Mouse (Mus musculus): ENCODE results near the gene Phactr4. TPM values are rescaled to one million over a fixed set of nuclear protein-coding genes. Genes with fewer than 3 reads are reported as not detected.

Phactr4 gene
- total and polyA plus RNA-seq, 3 experiments = 7.2 to 79.5 (median 28.7) TPM

- TF ChIP-seq EP300 (IDR thresholded peaks at IDR 0.05; ENCODE audit: low read depth in 1 of 2, low read length in 2 of 2) (peak; percentile 35 to 64; a peak in 3 of 4 replicates), RCOR1 (IDR thresholded peaks at IDR 0.05; ENCODE audit: low read depth, low read length) (peak; percentile 44; the same call in 1 of the 2 replicates), NELFE (IDR thresholded peaks at IDR 0.05; ENCODE audit: low read depth, low read length) (peak; percentile 77), USF1 (IDR thresholded peaks at IDR 0.05; ENCODE audit: low read depth, low read length) (no peak), ZMIZ1 (IDR thresholded peaks at IDR 0.05; ENCODE audit: low read depth, low read length) (peak; percentile 64)
Observed at GRCm38 (mm10) chr4:132398045-132398774, 24.1 kb downstream of the Phactr4 start (continued).

GRCm38 (mm10) chr4:132397120-132397519 is 25.2 kb downstream of the Phactr4 start:
- H3K4me3 ChIP-seq (ENCODE audit: control insufficient read depth in 1 of 2, insufficient read depth in 1 of 2, low read depth in 2 of 2, low read length in 2 of 2) = peak overlapping the region; percentile 41 to 75
- TF ChIP-seq POLR2AphosphoS5 (IDR thresholded peaks at IDR 0.05; ENCODE audit: borderline replicate concordance, low read depth, low read length) = no peak
- peak; percentile 20; the same call in 1 of the 2 replicates for TF ChIP-seq GATA1 (IDR thresholded peaks at IDR 0.05; ENCODE audit: low read depth, low read length)
- TF ChIP-seq MAX (IDR thresholded peaks at IDR 0.05; ENCODE audit: low read length) = 0 out of 2 replicates have a peak, but pooled peaks have one; percentile 31
- TF ChIP-seq EP300 (IDR thresholded peaks at IDR 0.05; ENCODE audit: low read depth in 1 of 2, low read length in 2 of 2) = peak in 1 of 2 experiments; percentile 37; a peak in 1 of 4 replicates
- peak; percentile 56 for TF ChIP-seq TCF12 (IDR thresholded peaks at IDR 0.05; ENCODE audit: low read depth, low read length)
- TF ChIP-seq HCFC1 (IDR thresholded peaks at IDR 0.05; ENCODE audit: low read depth, low read length) = 0 out of 2 replicates have a peak, but pooled peaks have one; percentile 4
- TF ChIP-seq CHD1 (IDR thresholded peaks at IDR 0.05; ENCODE audit: low read depth, low read length) = no peak
- no peak for TF ChIP-seq E2F4 (IDR thresholded peaks at IDR 0.05; ENCODE audit: borderline replicate concordance, low read depth, low read length)
- 0 out of 2 replicates have a peak, but pooled peaks have one; percentile 13 for TF ChIP-seq MEF2A (IDR thresholded peaks at IDR 0.05; ENCODE audit: extremely low read depth, insufficient replicate concordance, low read depth, low read length, poor library complexity, severe bottlenecking)
- H3K79me2 ChIP-seq (ENCODE audit: control insufficient read depth, insufficient read depth, low read length, poor library complexity) = peaks cover 39% of the 10 kb centered on the region
- H3K27me3 ChIP-seq (ENCODE audit: control insufficient read depth in 1 of 2, insufficient read depth in 2 of 2, low read length in 2 of 2) = no peaks in the 10 kb centered on the region
- DNase-seq (ENCODE audit: low read depth, low spot score) = peak; percentile 54
- H3K27ac ChIP-seq (ENCODE audit: control insufficient read depth, low read depth, low read length) = peak overlapping the region; percentile 41
- H3K36me3 ChIP-seq (ENCODE audit: control insufficient read depth in 1 of 2, insufficient read depth in 2 of 2, low read length in 2 of 2) = peaks cover 0 to 26% of the 10 kb centered on the region in 2 experiments; a peak in 3 of 4 replicates
- no peaks in the 10 kb centered on the region for H3K9me3 ChIP-seq (replicated peaks; ENCODE audit: insufficient read depth, low read length)
- peaks cover under 1 to 20% of the 10 kb centered on the region in 2 experiments for H3K4me1 ChIP-seq (ENCODE audit: control insufficient read depth in 1 of 2, insufficient read depth in 2 of 2, low read length in 2 of 2)
- H3K9ac ChIP-seq (ENCODE audit: control insufficient read depth, low read depth, low read length, poor library complexity, severe bottlenecking) = peak overlapping the region; percentile 62

DNA sequence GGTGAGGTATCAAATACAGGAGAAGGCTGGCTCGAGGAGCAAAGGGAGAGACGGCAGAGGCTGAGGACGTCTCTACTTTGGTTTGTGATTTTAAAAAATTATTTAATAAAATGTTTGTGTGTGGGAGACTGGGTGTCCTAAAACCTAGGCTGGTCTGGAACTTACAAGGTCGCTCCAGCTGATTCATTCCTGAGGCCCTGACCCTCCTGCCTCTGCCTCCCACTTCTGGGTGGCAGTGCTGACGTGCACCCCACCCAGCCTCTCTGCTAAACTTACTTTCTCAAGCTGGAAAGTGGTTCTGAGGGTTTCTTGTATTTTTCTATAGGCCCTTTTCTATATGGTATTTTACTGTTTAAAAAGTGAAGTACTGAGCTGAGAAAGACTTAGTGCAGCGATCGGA is 26.0 kb downstream of the Phactr4 start:
- Histone ChIP-seq H3K79me2 (ENCODE audit: control insufficient read depth, insufficient read depth, low read length, poor library complexity) (peaks cover 39% of the 10 kb centered on the region), H3K4me3 (ENCODE audit: control insufficient read depth in 1 of 2, insufficient read depth in 1 of 2, low read depth in 2 of 2, low read length in 2 of 2) (no peak overlapping the region; a peak in 1 of 4 replicates), H3K27me3 (ENCODE audit: control insufficient read depth in 1 of 2, insufficient read depth in 2 of 2, low read length in 2 of 2) (no peaks in the 10 kb centered on the region), H3K36me3 (ENCODE audit: control insufficient read depth in 1 of 2, insufficient read depth in 2 of 2, low read length in 2 of 2) (peaks cover 0 to 29% of the 10 kb centered on the region in 2 experiments; a peak in 3 of 4 replicates), H3K27ac (ENCODE audit: control insufficient read depth, low read depth, low read length) (no peak overlapping the region), H3K4me1 (ENCODE audit: control insufficient read depth in 1 of 2, insufficient read depth in 2 of 2, low read length in 2 of 2) (peaks cover 3 to 20% of the 10 kb centered on the region in 2 experiments), H3K9me3 (replicated peaks; ENCODE audit: insufficient read depth, low read length) (no peaks in the 10 kb centered on the region), H3K9ac (ENCODE audit: control insufficient read depth, low read depth, low read length, poor library complexity, severe bottlenecking) (peak overlapping the region; percentile 23; the same call in 1 of the 2 replicates)
- no peak for DNase-seq (ENCODE audit: low read depth, low spot score)
- no peak for TF ChIP-seq SIN3A (IDR thresholded peaks at IDR 0.05; ENCODE audit: low read length)
- no peak for TF ChIP-seq USF1 (IDR thresholded peaks at IDR 0.05; ENCODE audit: low read depth, low read length)
- TF ChIP-seq MEF2A (IDR thresholded peaks at IDR 0.05; ENCODE audit: extremely low read depth, insufficient replicate concordance, low read depth, low read length, poor library complexity, severe bottlenecking) = no peak
- TF ChIP-seq CTCF (IDR thresholded peaks at IDR 0.05 in 2 of 3, conservative IDR thresholded peaks at IDR 0.05 in 1 of 3; ENCODE audit: control insufficient read depth in 1 of 3, insufficient read depth in 1 of 3, low read depth in 2 of 3, low read length in 3 of 3, poor library complexity in 1 of 3, severe bottlenecking in 1 of 3) = no peak
